Mouse (Mus musculus): ENCODE measurements around the gene Srrm4.

- TF ChIP-seq CTCF (IDR thresholded peaks at IDR 0.05; ENCODE audit: low read depth) (no peak), EP300 (optimal IDR thresholded peaks at IDR 0.05) (no peak)
Measured at GRCm38 (mm10) chr5:116486135-116486534, 105.5 kb downstream of the Srrm4 start.
